Mouse (Mus musculus): ENCODE measurements around the gene Il12b. TPM values are rescaled to one million over a fixed set of nuclear protein-coding genes. Genes with fewer than 3 reads are reported as not detected.
A peak's percentile ranks its signal among the peaks of the same experiment; 100 is the strongest.

Il12b gene
- polyA plus RNA-seq, 1 experiment from 2014 or later = not detected

GRCm38 (mm10) chr11:44422337-44423111, 22.7 kb downstream of the Il12b start:
- Histone ChIP-seq H3K4me3 (ENCODE audit: low read depth, low read length) (no peak overlapping the region), H3K27me3 (ENCODE audit: control insufficient read depth, insufficient read depth, low read depth, low read length) (no peaks in the 10 kb centered on the region), H3K4me1 (ENCODE audit: control insufficient read depth, insufficient read depth, low read length) (peaks cover 4% of the 10 kb centered on the region; the same call in 1 of the 2 replicates), H3K4me2 (ENCODE audit: low read length) (no peak overlapping the region), H3K9ac (ENCODE audit: low read depth, low read length) (no peak overlapping the region), H3K27ac (ENCODE audit: low read length) (no peak overlapping the region; the same call in 1 of the 2 replicates), H3K36me3 (ENCODE audit: control insufficient read depth, insufficient read depth, low read length) (no peaks in the 10 kb centered on the region), H3K9me3 (replicated peaks; ENCODE audit: control insufficient read depth, low read length, poor library complexity, severe bottlenecking) (no peaks in the 10 kb centered on the region)
- WGBS = 68% methylated on average over 10 of the region's 10 CpGs
- no peak for ATAC-seq

- no peaks in the 10 kb centered on the region for H3K27me3 ChIP-seq (ENCODE audit: control insufficient read depth, insufficient read depth, low read depth, low read length)
- H3K4me1 ChIP-seq (ENCODE audit: control insufficient read depth, insufficient read depth, low read length) = peaks cover 4% of the 10 kb centered on the region; the same call in 1 of the 2 replicates
- no peaks in the 10 kb centered on the region for H3K36me3 ChIP-seq (ENCODE audit: control insufficient read depth, insufficient read depth, low read length)
- H3K9ac ChIP-seq (ENCODE audit: low read depth, low read length) = no peak overlapping the region
- WGBS = 54% methylated on average over 6 of the region's 6 CpGs
- H3K9me3 ChIP-seq (replicated peaks; ENCODE audit: control insufficient read depth, low read length, poor library complexity, severe bottlenecking) = no peaks in the 10 kb centered on the region
- ATAC-seq = 0 out of 2 replicates have a peak, but pooled peaks have one; percentile 23
- H3K27ac ChIP-seq (ENCODE audit: low read length) = peak overlapping the region; percentile 73; the same call in 1 of the 2 replicates
- no peak overlapping the region for H3K4me2 ChIP-seq (ENCODE audit: low read length)
- no peak overlapping the region for H3K4me3 ChIP-seq (ENCODE audit: low read depth, low read length)
These were observed 23.4 kb downstream of the Il12b start for GRCm38 (mm10) chr11:44423261-44423660.

GRCm38 (mm10) chr11:44423955-44424354, 24.1 kb downstream of the Il12b start:
- peaks cover 4% of the 10 kb centered on the region; the same call in 1 of the 2 replicates for H3K4me1 ChIP-seq (ENCODE audit: control insufficient read depth, insufficient read depth, low read length)
- peak; percentile 89 for ATAC-seq
- WGBS = 45% methylated on average over 5 of the region's 5 CpGs
- H3K27ac ChIP-seq (ENCODE audit: low read length) = peak overlapping the region; percentile 73
- H3K27me3 ChIP-seq (ENCODE audit: control insufficient read depth, insufficient read depth, low read depth, low read length) = no peaks in the 10 kb centered on the region
- no peak overlapping the region for H3K4me2 ChIP-seq (ENCODE audit: low read length)
- no peaks in the 10 kb centered on the region for H3K36me3 ChIP-seq (ENCODE audit: control insufficient read depth, insufficient read depth, low read length)
- H3K4me3 ChIP-seq (ENCODE audit: low read depth, low read length) = no peak overlapping the region
- no peaks in the 10 kb centered on the region for H3K9me3 ChIP-seq (replicated peaks; ENCODE audit: control insufficient read depth, low read length, poor library complexity, severe bottlenecking)
- H3K9ac ChIP-seq (ENCODE audit: low read depth, low read length) = no peak overlapping the region

GRCm38 (mm10) chr11:44425006-44425405, 25.1 kb downstream of the Il12b start:
- 86% methylated on average over 8 of the region's 8 CpGs for WGBS
- Histone ChIP-seq H3K27ac (ENCODE audit: low read length) (no peak overlapping the region), H3K36me3 (ENCODE audit: control insufficient read depth, insufficient read depth, low read length) (no peaks in the 10 kb centered on the region), H3K4me2 (ENCODE audit: low read length) (no peak overlapping the region), H3K27me3 (ENCODE audit: control insufficient read depth, insufficient read depth, low read depth, low read length) (no peaks in the 10 kb centered on the region), H3K9me3 (replicated peaks; ENCODE audit: control insufficient read depth, low read length, poor library complexity, severe bottlenecking) (no peaks in the 10 kb centered on the region), H3K4me1 (ENCODE audit: control insufficient read depth, insufficient read depth, low read length) (peaks cover 4% of the 10 kb centered on the region; the same call in 1 of the 2 replicates), H3K4me3 (ENCODE audit: low read depth, low read length) (no peak overlapping the region), H3K9ac (ENCODE audit: low read depth, low read length) (no peak overlapping the region)
- no peak for ATAC-seq

GRCm38 (mm10) chr11:44425626-44426025, 25.8 kb downstream of the Il12b start:
- no peak overlapping the region for H3K4me2 ChIP-seq (ENCODE audit: low read length)
- H3K36me3 ChIP-seq (ENCODE audit: control insufficient read depth, insufficient read depth, low read length) = no peaks in the 10 kb centered on the region
- no peaks in the 10 kb centered on the region for H3K27me3 ChIP-seq (ENCODE audit: control insufficient read depth, insufficient read depth, low read depth, low read length)
- no peak for ATAC-seq
- H3K9ac ChIP-seq (ENCODE audit: low read depth, low read length) = no peak overlapping the region
- H3K9me3 ChIP-seq (replicated peaks; ENCODE audit: control insufficient read depth, low read length, poor library complexity, severe bottlenecking) = no peaks in the 10 kb centered on the region
- H3K27ac ChIP-seq (ENCODE audit: low read length) = no peak overlapping the region
- H3K4me1 ChIP-seq (ENCODE audit: control insufficient read depth, insufficient read depth, low read length) = peaks cover 4% of the 10 kb centered on the region; the same call in 1 of the 2 replicates
- WGBS = 79% methylated on average over 6 of the region's 6 CpGs
- H3K4me3 ChIP-seq (ENCODE audit: low read depth, low read length) = no peak overlapping the region

GRCm38 (mm10) chr11:44427951-44428350, 28.1 kb downstream of the Il12b start:
- Histone ChIP-seq H3K9me3 (replicated peaks; ENCODE audit: control insufficient read depth, low read length, poor library complexity, severe bottlenecking) (no peaks in the 10 kb centered on the region), H3K4me2 (ENCODE audit: low read length) (no peak overlapping the region), H3K9ac (ENCODE audit: low read depth, low read length) (no peak overlapping the region), H3K4me1 (ENCODE audit: control insufficient read depth, insufficient read depth, low read length) (peaks cover 4% of the 10 kb centered on the region; the same call in 1 of the 2 replicates), H3K27ac (ENCODE audit: low read length) (no peak overlapping the region), H3K4me3 (ENCODE audit: low read depth, low read length) (no peak overlapping the region), H3K27me3 (ENCODE audit: control insufficient read depth, insufficient read depth, low read depth, low read length) (no peaks in the 10 kb centered on the region), H3K36me3 (ENCODE audit: control insufficient read depth, insufficient read depth, low read length) (no peaks in the 10 kb centered on the region)
- ATAC-seq = no peak
- 68% methylated on average over 2 of the region's 2 CpGs for WGBS

- H3K4me2 ChIP-seq (ENCODE audit: low read length) = no peak overlapping the region
- H3K36me3 ChIP-seq (ENCODE audit: control insufficient read depth, insufficient read depth, low read length) = no peaks in the 10 kb centered on the region
- no peak for ATAC-seq
- H3K9me3 ChIP-seq (replicated peaks; ENCODE audit: control insufficient read depth, low read length, poor library complexity, severe bottlenecking) = no peaks in the 10 kb centered on the region
- H3K4me1 ChIP-seq (ENCODE audit: control insufficient read depth, insufficient read depth, low read length) = no peaks in the 10 kb centered on the region
- H3K4me3 ChIP-seq (ENCODE audit: low read depth, low read length) = no peak overlapping the region
- H3K27ac ChIP-seq (ENCODE audit: low read length) = no peak overlapping the region
- no peak overlapping the region for H3K9ac ChIP-seq (ENCODE audit: low read depth, low read length)
- 90% methylated on average over 3 of the region's 3 CpGs for WGBS
- no peaks in the 10 kb centered on the region for H3K27me3 ChIP-seq (ENCODE audit: control insufficient read depth, insufficient read depth, low read depth, low read length)
These were observed 30.2 kb downstream of the Il12b start for GRCm38 (mm10) chr11:44430036-44430435.

GRCm38 (mm10) chr11:44437786-44438185, 37.9 kb downstream of the Il12b start:
- WGBS = 96% methylated on average over 6 of the region's 6 CpGs

GRCm38 (mm10) chr11:44451046-44451445, 51.2 kb downstream of the Il12b start:
- Histone ChIP-seq H3K27me3 (ENCODE audit: control insufficient read depth, insufficient read depth, low read depth, low read length) (no peaks in the 10 kb centered on the region), H3K9me3 (replicated peaks; ENCODE audit: control insufficient read depth, low read length, poor library complexity, severe bottlenecking) (no peaks in the 10 kb centered on the region), H3K4me1 (ENCODE audit: control insufficient read depth, insufficient read depth, low read length) (no peaks in the 10 kb centered on the region), H3K4me2 (ENCODE audit: low read length) (no peak overlapping the region), H3K9ac (ENCODE audit: low read depth, low read length) (no peak overlapping the region), H3K4me3 (ENCODE audit: low read depth, low read length) (no peak overlapping the region), H3K36me3 (ENCODE audit: control insufficient read depth, insufficient read depth, low read length) (no peaks in the 10 kb centered on the region), H3K27ac (ENCODE audit: low read length) (no peak overlapping the region)
- ATAC-seq = no peak

More at GRCm38 (mm10) chr11:44437786-44438185, 37.9 kb downstream of the Il12b start:
- H3K9me3 ChIP-seq (replicated peaks; ENCODE audit: control insufficient read depth, low read length, poor library complexity, severe bottlenecking) = no peaks in the 10 kb centered on the region
- H3K27me3 ChIP-seq (ENCODE audit: control insufficient read depth, insufficient read depth, low read depth, low read length) = no peaks in the 10 kb centered on the region
- no peak overlapping the region for H3K4me3 ChIP-seq (ENCODE audit: low read depth, low read length)
- no peaks in the 10 kb centered on the region for H3K4me1 ChIP-seq (ENCODE audit: control insufficient read depth, insufficient read depth, low read length)
- H3K36me3 ChIP-seq (ENCODE audit: control insufficient read depth, insufficient read depth, low read length) = no peaks in the 10 kb centered on the region
- H3K4me2 ChIP-seq (ENCODE audit: low read length) = no peak overlapping the region
- no peak for ATAC-seq
- no peak overlapping the region for H3K9ac ChIP-seq (ENCODE audit: low read depth, low read length)
- no peak overlapping the region for H3K27ac ChIP-seq (ENCODE audit: low read length)
